Comparison of ENCODE assay signal across 23 mouse cellular contexts in genomic region chr1:174811846-174812245, GRCm38 (mm10).
"Had no signal": no experiment of that assay in that cellular context is flagged by ENCODE, and none has a peak within 500 bp of the region (broad histone marks: within the 10 kb centered on the region; RNA-seq: fewer than 3 reads in every experiment).

No protein-coding gene starts in this region.

- H3K27ac ChIP-seq: limb, embryonic 10.5 days; limb, embryonic 13.5 days; liver, embryonic 12.5 days; liver, embryonic 15.5 days; lung, embryonic 15.5 days; midbrain, embryonic 10.5 days; midbrain, embryonic 13.5 days; neural tube, embryonic 13.5 days; stomach, embryonic 15.5 days had no signal

- DNase-seq: kidney, adult 18-20 months; kidney, adult 9 months; kidney, postnatal 14 days; kidney, postnatal 4 days; liver; lung, adult 18-20 months; lung, postnatal 10 days; lung, postnatal 36 days; retina, postnatal 1 day; spleen, adult 18-20 months; thymus, adult 18-20 months; thymus, postnatal 36 days had no signal

- H3K4me3 ChIP-seq: limb, embryonic 10.5 days; limb, embryonic 13.5 days; liver, embryonic 12.5 days; liver, embryonic 15.5 days; lung, embryonic 15.5 days; megakaryocyte, embryonic 14.5 days; midbrain, embryonic 10.5 days; midbrain, embryonic 13.5 days; myocyte; neural tube, embryonic 13.5 days; stomach, embryonic 15.5 days had no signal
